Mouse (Mus musculus) midbrain, embryonic 14.5 days (tissue): ENCODE measurements around the gene Kif1bp. TPM values are rescaled to one million over a fixed set of nuclear protein-coding genes. Genes with fewer than 3 reads are reported as not detected.
"Not testable (repeated sequence)": the region's sequence is repeated elsewhere in the genome, so short reads cannot be mapped to it uniquely, and the experiment has no call there.

ENCODE experiments used
- ATAC-seq: fragments of 200-750 bp; cut with Nextera tagmentation; 2 replicates; pipeline ENCODE4 v1.8.0; 2017; ENCODE audit warnings: moderate number of reproducible peaks, moderate library complexity; ENCODE audit not compliant: low FRiP score, low TSS enrichment
- DNase-seq: peaks from one replicate; pipeline ENCODE4 v3.0.0-alpha.2; 2015
- H3K27ac ChIP-seq: fragments of 300-500 bp; sonication (generic); replicated peaks from 2 replicates; pipeline ENCODE4 v1.5.1; 2014; ENCODE audit warnings: mild to moderate bottlenecking, low read depth, low read length, moderate library complexity
- H3K27me3 ChIP-seq: fragments of 300-500 bp; sonication (generic); 2 replicates; pipeline ENCODE4 v1.6.1; 2014; ENCODE audit warnings: low read length, control low read depth, mixed read lengths; ENCODE audit not compliant: control insufficient read depth, insufficient read depth
- H3K36me3 ChIP-seq: fragments of 300-500 bp; sonication (generic); 2 replicates; pipeline ENCODE4 v1.6.1; 2014; ENCODE audit warnings: low read length, control low read depth; ENCODE audit not compliant: control insufficient read depth, insufficient read depth
- H3K4me1 ChIP-seq: fragments of 300-500 bp; sonication (generic); 2 replicates; pipeline ENCODE4 v1.6.1; 2014; ENCODE audit warnings: mild to moderate bottlenecking, antibody characterized with exemption, low read length, control low read depth; ENCODE audit not compliant: control insufficient read depth, insufficient read depth
- H3K4me2 ChIP-seq: fragments of 300-500 bp; sonication (generic); 2 replicates; pipeline ENCODE4 v1.6.1; 2014; ENCODE audit warnings: mild to moderate bottlenecking, low read length, moderate library complexity
- H3K4me3 ChIP-seq: fragments of 300-500 bp; sonication (generic); replicated peaks from 2 replicates; pipeline ENCODE4 v1.5.1; 2014; ENCODE audit warnings: low read depth, low read length
- H3K9ac ChIP-seq: fragments of 300-500 bp; sonication (generic); replicated peaks from 2 replicates; pipeline ENCODE4 v1.6.1; 2014; ENCODE audit warnings: mild to moderate bottlenecking, low read length, moderate library complexity
- H3K9me3 ChIP-seq: fragments of 300-500 bp; sonication (generic); 2 replicates; pipeline ENCODE4 v1.6.1; 2016; ENCODE audit warnings: low read length, control low read depth, mixed read lengths; ENCODE audit not compliant: control insufficient read depth
- WGBS: fragments of 180-500 bp; shearing (Covaris S2); extraction: QIAGEN DNeasy Blood & Tissue Kit; methylation state at CpG from one replicate; pipeline ENCODE4 v1.1.7; 2014; 5-methylcytosine and 5-hydroxymethylcytosine counted together
- polyA plus RNA-seq: library from polyadenylated mRNA; unstranded; fragments of >200 nt; fragmentation: Nextera tagmentation; extraction: Ambion mirVana; gene quantifications from 2 replicates; pipeline ENCODE4 v1.2.1, GENCODE M21; 2014

The Kif1bp gene
- polyA plus RNA-seq, result 75.3 and 85.3 TPM in 2 replicates

GRCm38 (mm10) chr10:62578338-62579100, at the start of gene Kif1bp:
Kif1bp (minus strand) TSS chr10:62578457.
- Histone ChIP-seq H3K4me1 (peaks cover 12% of the 10 kb centered on the region), H3K4me3 (peak within 1 kb of the TSS; percentile 83), H3K27ac (peak within 1 kb of the TSS; percentile 83), H3K27me3 (no peaks in the 10 kb centered on the region), H3K9me3 (no peaks in the 10 kb centered on the region), H3K36me3 (peaks cover 56% of the 10 kb centered on the region), H3K9ac (peak within 1 kb of the TSS; percentile 89), H3K4me2 (peak within 1 kb of the TSS; percentile 94)
- peak; percentile 99 for DNase-seq
- peak; percentile 100 for ATAC-seq
- WGBS, result 5% methylated on average over 33 of the region's 33 CpGs

GRCm38 (mm10) chr10:62604161-62604560, 25.9 kb upstream of the Kif1bp start:
- WGBS, result 87% methylated on average over 3 of the region's 3 CpGs
- H3K9ac ChIP-seq, result no peak overlapping the region
- no peak overlapping the region for H3K4me2 ChIP-seq
- no peaks in the 10 kb centered on the region for H3K27me3 ChIP-seq
- no peak overlapping the region for H3K27ac ChIP-seq
- no peaks in the 10 kb centered on the region for H3K36me3 ChIP-seq
- H3K9me3 ChIP-seq, result no peaks in the 10 kb centered on the region
- DNase-seq (no peak), ATAC-seq (no peak)
- no peak overlapping the region for H3K4me3 ChIP-seq
- H3K4me1 ChIP-seq, result peaks cover 13% of the 10 kb centered on the region

GRCm38 (mm10) chr10:62603233-62604030, 25.2 kb upstream of the Kif1bp start:
- no peak overlapping the region for H3K27ac ChIP-seq
- H3K4me1 ChIP-seq, result peaks cover 13% of the 10 kb centered on the region
- H3K4me2 ChIP-seq, result peak overlapping the region; percentile 92
- H3K9ac ChIP-seq, result no peak overlapping the region
- no peak for ATAC-seq
- WGBS, result 91% methylated on average over 12 of the region's 12 CpGs
- no peak for DNase-seq
- H3K9me3 ChIP-seq, result no peaks in the 10 kb centered on the region
- no peaks in the 10 kb centered on the region for H3K27me3 ChIP-seq
- H3K4me3 ChIP-seq, result peak overlapping the region; percentile 91; the same call in 1 of the 2 replicates
- H3K36me3 ChIP-seq, result peaks cover 3% of the 10 kb centered on the region

- Histone ChIP-seq H3K27ac (peak within 1 kb of the TSS; percentile 74), H3K4me2 (peak within 1 kb of the TSS; percentile 92), H3K9ac (peak within 1 kb of the TSS; percentile 72), H3K4me1 (peaks cover 13% of the 10 kb centered on the region), H3K4me3 (peak within 1 kb of the TSS; percentile 91), H3K9me3 (no peaks in the 10 kb centered on the region), H3K27me3 (no peaks in the 10 kb centered on the region), H3K36me3 (peaks cover 13% of the 10 kb centered on the region)
- 6% methylated on average over 53 of the region's 53 CpGs for WGBS
- DNase-seq (peak; percentile 97), ATAC-seq (peak; percentile 98)
Observed at GRCm38 (mm10) chr10:62602177-62603040, 24.2 kb upstream of the Kif1bp start, which contains the start of gene Ddx21. Ddx21 (minus strand) TSS chr10:62602281.

GRCm38 (mm10) chr10:62601833-62602176, 23.5 kb upstream of the Kif1bp start:
- peak overlapping the region; percentile 92 for H3K4me2 ChIP-seq
- peaks cover 19% of the 10 kb centered on the region for H3K36me3 ChIP-seq
- H3K9me3 ChIP-seq, result no peaks in the 10 kb centered on the region
- peak overlapping the region; percentile 72 for H3K9ac ChIP-seq
- no peaks in the 10 kb centered on the region for H3K27me3 ChIP-seq
- H3K27ac ChIP-seq, result peak overlapping the region; percentile 74; the same call in 1 of the 2 replicates
- 0% methylated on average over 23 of the region's 23 CpGs for WGBS
- H3K4me3 ChIP-seq, result peak overlapping the region; percentile 91
- no peak for DNase-seq
- peak; percentile 79 for ATAC-seq
- H3K4me1 ChIP-seq, result peaks cover 13% of the 10 kb centered on the region

- no peak for ATAC-seq
- H3K4me1 ChIP-seq, result peaks cover 13% of the 10 kb centered on the region
- no peaks in the 10 kb centered on the region for H3K27me3 ChIP-seq
- 14% methylated on average over 20 of the region's 20 CpGs for WGBS
- peak overlapping the region; percentile 92 for H3K4me2 ChIP-seq
- peaks cover 21% of the 10 kb centered on the region for H3K36me3 ChIP-seq
- peak overlapping the region; percentile 72 for H3K9ac ChIP-seq
- H3K27ac ChIP-seq, result no peak overlapping the region
- H3K4me3 ChIP-seq, result peak overlapping the region; percentile 91
- DNase-seq, result peak; percentile 5
- no peaks in the 10 kb centered on the region for H3K9me3 ChIP-seq
Observed at GRCm38 (mm10) chr10:62601053-62601791, 23.0 kb upstream of the Kif1bp start.

GRCm38 (mm10) chr10:62600056-62600455, 21.8 kb upstream of the Kif1bp start:
- Histone ChIP-seq H3K4me1 (peaks cover 13% of the 10 kb centered on the region), H3K27me3 (no peaks in the 10 kb centered on the region), H3K4me2 (no peak overlapping the region), H3K9ac (no peak overlapping the region), H3K4me3 (no peak overlapping the region), H3K36me3 (peaks cover 27% of the 10 kb centered on the region), H3K9me3 (no peaks in the 10 kb centered on the region), H3K27ac (no peak overlapping the region)
- 89% methylated on average over 6 of the region's 6 CpGs for WGBS
- ATAC-seq (no peak), DNase-seq (no peak)

- WGBS, result 98% methylated on average over 3 of the region's 3 CpGs
- not testable (repeated sequence) for H3K4me3 ChIP-seq, H3K27ac ChIP-seq, H3K9me3 ChIP-seq, ATAC-seq, H3K4me2 ChIP-seq, H3K9ac ChIP-seq, H3K27me3 ChIP-seq, DNase-seq
- H3K4me1 ChIP-seq, result peaks cover 13% of the 10 kb centered on the region
- peaks cover 35% of the 10 kb centered on the region for H3K36me3 ChIP-seq
Observed at GRCm38 (mm10) chr10:62599311-62599710, 21.1 kb upstream of the Kif1bp start.
